Mouse (Mus musculus): ENCODE results near the gene Timm50. TPM values are rescaled to one million over a fixed set of nuclear protein-coding genes. Genes with fewer than 3 reads are reported as not detected.

Timm50 gene
- polyA plus RNA-seq, 1 experiment from 2014 or later, result 214 TPM

GRCm38 (mm10) chr7:28338108-28338998, 26.5 kb upstream of the Timm50 start, which contains the start of gene Supt5:
Gene Supt5 (minus strand): TSS chr7:28338746.
- Histone ChIP-seq H3K4me1 (ENCODE audit: control insufficient read depth, insufficient read depth, low read length) (peaks cover 9% of the 10 kb centered on the region; the same call in 1 of the 2 replicates), H3K4me3 (ENCODE audit: low read depth, low read length) (peak within 1 kb of the TSS; percentile 96), H3K27me3 (ENCODE audit: control insufficient read depth, insufficient read depth, low read length) (no peaks in the 10 kb centered on the region), H3K36me3 (ENCODE audit: control insufficient read depth, insufficient read depth, low read length) (no peaks in the 10 kb centered on the region), H3K9ac (ENCODE audit: low read length) (peak within 1 kb of the TSS; percentile 95), H3K4me2 (peak within 1 kb of the TSS; percentile 89), H3K9me3 (ENCODE audit: control insufficient read depth, low read length) (no peaks in the 10 kb centered on the region), H3K27ac (ENCODE audit: low read depth, low read length) (peak within 1 kb of the TSS; percentile 78)
- ATAC-seq (ENCODE audit: low FRiP score) (peak; percentile 98), DNase-seq (ENCODE audit: low spot score, missing footprints) (peak; percentile 99)
- WGBS, result under 1% methylated on average over 76 of the region's 77 CpGs

GRCm38 (mm10) chr7:28335471-28335870, 23.6 kb upstream of the Timm50 start:
- 95% methylated on average over 2 of the region's 2 CpGs for WGBS
- ATAC-seq (ENCODE audit: low FRiP score), result no peak
- no peak overlapping the region for H3K9ac ChIP-seq (ENCODE audit: low read length)

DNA sequence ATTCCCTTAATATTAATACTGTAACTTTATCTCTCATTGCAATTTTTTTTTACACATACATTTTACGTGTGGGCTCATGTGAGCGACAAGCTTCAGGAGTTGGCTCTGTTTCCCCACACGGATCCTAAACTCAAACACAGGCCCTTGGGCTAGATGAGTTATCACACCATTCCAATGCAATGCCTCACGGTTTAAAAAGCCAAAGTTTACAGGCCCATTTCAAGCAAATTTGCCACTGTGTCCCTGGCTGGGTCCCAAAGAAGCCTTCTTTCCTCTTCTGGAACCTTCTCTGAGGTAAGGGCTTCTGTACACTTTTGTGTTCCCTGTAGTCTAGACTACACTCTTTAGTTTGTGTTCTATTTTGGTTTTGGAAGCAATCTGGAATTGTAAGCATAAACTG, 22.7 kb upstream of the Timm50 start:
- WGBS, result 95% methylated on average over 4 of the region's 4 CpGs
- ATAC-seq (ENCODE audit: low FRiP score) (no peak), DNase-seq (ENCODE audit: low spot score, missing footprints) (no peak)
- Histone ChIP-seq H3K4me1 (ENCODE audit: control insufficient read depth, insufficient read depth, low read length) (peaks cover 9% of the 10 kb centered on the region; the same call in 1 of the 2 replicates), H3K27me3 (ENCODE audit: control insufficient read depth, insufficient read depth, low read length) (no peaks in the 10 kb centered on the region), H3K27ac (ENCODE audit: low read depth, low read length) (no peak overlapping the region), H3K9ac (ENCODE audit: low read length) (no peak overlapping the region), H3K4me2 (no peak overlapping the region), H3K9me3 (ENCODE audit: control insufficient read depth, low read length) (no peaks in the 10 kb centered on the region), H3K36me3 (ENCODE audit: control insufficient read depth, insufficient read depth, low read length) (peaks cover 7% of the 10 kb centered on the region; the same call in 1 of the 2 replicates), H3K4me3 (ENCODE audit: low read depth, low read length) (no peak overlapping the region)

More at GRCm38 (mm10) chr7:28335471-28335870, 23.6 kb upstream of the Timm50 start:
- Histone ChIP-seq H3K4me3 (ENCODE audit: low read depth, low read length) (no peak overlapping the region), H3K9me3 (ENCODE audit: control insufficient read depth, low read length) (no peaks in the 10 kb centered on the region), H3K4me2 (no peak overlapping the region), H3K36me3 (ENCODE audit: control insufficient read depth, insufficient read depth, low read length) (peaks cover 4% of the 10 kb centered on the region; the same call in 1 of the 2 replicates), H3K27ac (ENCODE audit: low read depth, low read length) (no peak overlapping the region), H3K27me3 (ENCODE audit: control insufficient read depth, insufficient read depth, low read length) (no peaks in the 10 kb centered on the region), H3K4me1 (ENCODE audit: control insufficient read depth, insufficient read depth, low read length) (peaks cover 9% of the 10 kb centered on the region; the same call in 1 of the 2 replicates)
- DNase-seq (ENCODE audit: low spot score, missing footprints), result no peak

DNA sequence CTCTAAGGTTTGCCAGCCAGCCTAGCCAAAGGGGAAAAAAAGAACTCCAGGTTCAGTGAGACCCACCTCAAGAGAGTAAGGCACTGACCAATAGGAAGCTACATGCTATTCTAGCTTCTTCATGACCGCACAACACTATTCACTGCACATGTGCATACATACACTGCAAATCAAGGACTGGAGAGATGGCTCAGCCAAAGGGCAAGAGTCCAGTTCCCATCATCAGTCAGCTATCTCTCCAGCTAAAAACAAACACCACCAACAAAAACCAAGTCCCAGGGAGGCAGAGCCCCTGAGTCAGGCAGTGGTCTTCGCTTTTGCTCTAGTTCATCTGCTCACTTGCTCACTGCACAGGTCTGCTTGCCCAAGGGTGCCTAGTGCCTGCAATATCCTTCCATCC, 16.4 kb upstream of the Timm50 start:
- no peak overlapping the region for H3K4me3 ChIP-seq (ENCODE audit: low read depth, low read length)
- H3K9ac ChIP-seq (ENCODE audit: low read length), result no peak overlapping the region
- 98% methylated on average over 2 of the region's 2 CpGs for WGBS

DNA sequence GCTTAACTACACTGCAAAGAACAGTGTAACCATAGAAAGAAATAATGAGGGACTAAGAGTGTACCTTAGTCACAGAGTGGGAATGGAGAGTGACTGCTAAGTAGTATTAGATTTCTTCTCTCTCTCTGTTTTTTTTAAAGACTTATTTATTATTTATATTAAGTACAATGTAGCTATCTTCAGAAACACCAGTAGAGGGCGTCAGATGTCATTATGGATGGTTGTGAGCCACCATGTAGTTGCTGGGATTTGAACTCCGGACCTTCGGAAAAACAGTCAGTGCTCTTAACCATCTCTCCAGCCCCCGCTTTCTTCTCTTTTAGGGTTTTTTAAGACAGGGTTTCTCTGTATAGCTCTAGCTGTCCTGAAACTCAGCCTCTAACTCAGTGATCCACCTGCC, 14.6 kb upstream of the Timm50 start:
- no peak overlapping the region for H3K4me3 ChIP-seq (ENCODE audit: low read depth, low read length)
- 81% methylated on average over 4 of the region's 4 CpGs for WGBS
- H3K27ac ChIP-seq (ENCODE audit: low read depth, low read length), result no peak overlapping the region
- H3K9ac ChIP-seq (ENCODE audit: low read length), result no peak overlapping the region
- no peaks in the 10 kb centered on the region for H3K9me3 ChIP-seq (ENCODE audit: control insufficient read depth, low read length)
- H3K4me2 ChIP-seq, result no peak overlapping the region
- no peak for DNase-seq (ENCODE audit: low spot score, missing footprints)
- ATAC-seq (ENCODE audit: low FRiP score), result no peak
- no peaks in the 10 kb centered on the region for H3K27me3 ChIP-seq (ENCODE audit: control insufficient read depth, insufficient read depth, low read length)
- H3K4me1 ChIP-seq (ENCODE audit: control insufficient read depth, insufficient read depth, low read length), result no peaks in the 10 kb centered on the region
- H3K36me3 ChIP-seq (ENCODE audit: control insufficient read depth, insufficient read depth, low read length), result peaks cover 49% of the 10 kb centered on the region

More for the DNA sequence above, 16.4 kb upstream of the Timm50 start:
- no peak for DNase-seq (ENCODE audit: low spot score, missing footprints)
- no peaks in the 10 kb centered on the region for H3K9me3 ChIP-seq (ENCODE audit: control insufficient read depth, low read length)
- H3K36me3 ChIP-seq (ENCODE audit: control insufficient read depth, insufficient read depth, low read length), result peaks cover 36% of the 10 kb centered on the region
- no peaks in the 10 kb centered on the region for H3K27me3 ChIP-seq (ENCODE audit: control insufficient read depth, insufficient read depth, low read length)
- no peak for ATAC-seq (ENCODE audit: low FRiP score)
- no peak overlapping the region for H3K4me2 ChIP-seq
- H3K27ac ChIP-seq (ENCODE audit: low read depth, low read length), result no peak overlapping the region
- no peaks in the 10 kb centered on the region for H3K4me1 ChIP-seq (ENCODE audit: control insufficient read depth, insufficient read depth, low read length)

- 98% methylated on average over 8 of the region's 8 CpGs for WGBS
- no peaks in the 10 kb centered on the region for H3K4me1 ChIP-seq (ENCODE audit: control insufficient read depth, insufficient read depth, low read length)
- ATAC-seq (ENCODE audit: low FRiP score), result no peak
- no peaks in the 10 kb centered on the region for H3K9me3 ChIP-seq (ENCODE audit: control insufficient read depth, low read length)
- no peak overlapping the region for H3K4me2 ChIP-seq
- no peak overlapping the region for H3K27ac ChIP-seq (ENCODE audit: low read depth, low read length)
- H3K9ac ChIP-seq (ENCODE audit: low read length), result no peak overlapping the region
- no peaks in the 10 kb centered on the region for H3K27me3 ChIP-seq (ENCODE audit: control insufficient read depth, insufficient read depth, low read length)
- H3K4me3 ChIP-seq (ENCODE audit: low read depth, low read length), result no peak overlapping the region
- no peak for DNase-seq (ENCODE audit: low spot score, missing footprints)
- H3K36me3 ChIP-seq (ENCODE audit: control insufficient read depth, insufficient read depth, low read length), result peaks cover 50% of the 10 kb centered on the region
Observed at GRCm38 (mm10) chr7:28325293-28325692, 13.4 kb upstream of the Timm50 start.

GRCm38 (mm10) chr7:28321974-28322720, 10.3 kb upstream of the Timm50 start:
- 91% methylated on average over 15 of the region's 15 CpGs for WGBS
- H3K27ac ChIP-seq (ENCODE audit: low read depth, low read length), result no peak overlapping the region
- peaks cover 66% of the 10 kb centered on the region for H3K36me3 ChIP-seq (ENCODE audit: control insufficient read depth, insufficient read depth, low read length)

GRCm38 (mm10) chr7:28318714-28319113, 6.8 kb upstream of the Timm50 start:
- 94% methylated on average over 17 of the region's 17 CpGs for WGBS
- no peak overlapping the region for H3K4me3 ChIP-seq (ENCODE audit: low read depth, low read length)
- H3K27ac ChIP-seq (ENCODE audit: low read depth, low read length), result no peak overlapping the region
- no peak overlapping the region for H3K9ac ChIP-seq (ENCODE audit: low read length)
- DNase-seq (ENCODE audit: low spot score, missing footprints) (no peak), ATAC-seq (ENCODE audit: low FRiP score) (no peak)
- H3K4me1 ChIP-seq (ENCODE audit: control insufficient read depth, insufficient read depth, low read length), result no peaks in the 10 kb centered on the region
- H3K27me3 ChIP-seq (ENCODE audit: control insufficient read depth, insufficient read depth, low read length), result no peaks in the 10 kb centered on the region
- no peak overlapping the region for H3K4me2 ChIP-seq
- peaks cover 62% of the 10 kb centered on the region for H3K36me3 ChIP-seq (ENCODE audit: control insufficient read depth, insufficient read depth, low read length)
- no peaks in the 10 kb centered on the region for H3K9me3 ChIP-seq (ENCODE audit: control insufficient read depth, low read length)

More at GRCm38 (mm10) chr7:28321974-28322720, 10.3 kb upstream of the Timm50 start:
- Histone ChIP-seq H3K9me3 (ENCODE audit: control insufficient read depth, low read length) (no peaks in the 10 kb centered on the region), H3K4me2 (no peak overlapping the region), H3K27me3 (ENCODE audit: control insufficient read depth, insufficient read depth, low read length) (no peaks in the 10 kb centered on the region), H3K9ac (ENCODE audit: low read length) (no peak overlapping the region), H3K4me3 (ENCODE audit: low read depth, low read length) (no peak overlapping the region), H3K4me1 (ENCODE audit: control insufficient read depth, insufficient read depth, low read length) (no peaks in the 10 kb centered on the region)
- no peak for DNase-seq (ENCODE audit: low spot score, missing footprints)
- no peak for ATAC-seq (ENCODE audit: low FRiP score)

DNA sequence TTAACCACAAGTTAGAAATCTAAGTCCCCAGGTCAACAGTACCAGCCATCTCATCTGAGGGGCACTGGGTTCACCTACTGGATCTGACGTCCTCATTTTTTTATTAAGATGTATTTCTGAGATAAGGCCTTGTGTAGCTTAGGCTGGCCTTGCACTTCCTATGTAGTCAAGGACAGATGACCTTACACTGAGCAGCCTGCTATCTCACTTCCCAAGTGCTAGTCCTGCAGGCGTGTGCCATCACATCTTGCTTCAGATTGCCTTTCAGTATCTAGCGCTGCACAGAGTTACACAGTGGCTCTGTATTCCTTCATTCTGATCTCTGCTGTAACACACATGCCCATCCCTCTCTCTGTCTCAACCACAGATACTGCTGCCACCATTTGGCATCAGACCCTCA, 6.2 kb upstream of the Timm50 start:
- H3K27me3 ChIP-seq (ENCODE audit: control insufficient read depth, insufficient read depth, low read length), result no peaks in the 10 kb centered on the region
- H3K4me3 ChIP-seq (ENCODE audit: low read depth, low read length), result no peak overlapping the region
- H3K9me3 ChIP-seq (ENCODE audit: control insufficient read depth, low read length), result no peaks in the 10 kb centered on the region
- no peaks in the 10 kb centered on the region for H3K4me1 ChIP-seq (ENCODE audit: control insufficient read depth, insufficient read depth, low read length)
- 88% methylated on average over 3 of the region's 3 CpGs for WGBS
- H3K4me2 ChIP-seq, result no peak overlapping the region
- ATAC-seq (ENCODE audit: low FRiP score), result no peak
- H3K27ac ChIP-seq (ENCODE audit: low read depth, low read length), result no peak overlapping the region
- peaks cover 57% of the 10 kb centered on the region for H3K36me3 ChIP-seq (ENCODE audit: control insufficient read depth, insufficient read depth, low read length)
- DNase-seq (ENCODE audit: low spot score, missing footprints), result no peak
- H3K9ac ChIP-seq (ENCODE audit: low read length), result no peak overlapping the region

All from midbrain, embryonic 11.5 days (tissue).